Mouse (Mus musculus): ENCODE measurements at regions not wholly inside any gene's neighbourhood (a gene's known extent, or its start where the extent isn't known, plus 50 kb on each side); places are given as distances from the start of the nearest gene placed in this dataset.

GRCm38 (mm10) chr2:133235175-133235920 is 289.6 kb upstream of the Fermt1 start:
- no peak for DNase-seq

GRCm38 (mm10) chr2:133252131-133252530 is 299.8 kb upstream of the Bmp2 start:
- DNase-seq = no peak

- no peak for DNase-seq
Measured at GRCm38 (mm10) chr2:133274424-133274823, 277.5 kb upstream of the Bmp2 start.

- no peak for DNase-seq
Measured at GRCm38 (mm10) chr2:133278546-133278945, 273.4 kb upstream of the Bmp2 start.

GRCm38 (mm10) chr2:133279275-133279674 is 272.7 kb upstream of the Bmp2 start:
- no peak for DNase-seq

- no peak for DNase-seq
Measured at GRCm38 (mm10) chr2:133282692-133283091, 269.3 kb upstream of the Bmp2 start.

- DNase-seq = no peak
Measured at GRCm38 (mm10) chr2:133283709-133284108, 268.2 kb upstream of the Bmp2 start.

GRCm38 (mm10) chr2:133294136-133294535 is 257.8 kb upstream of the Bmp2 start:
- DNase-seq = no peak

GRCm38 (mm10) chr2:133305936-133306335 is 246.0 kb upstream of the Bmp2 start:
- no peak for DNase-seq

GRCm38 (mm10) chr2:133311001-133311400 is 241.0 kb upstream of the Bmp2 start:
- DNase-seq = no peak

GRCm38 (mm10) chr2:133326290-133327050 is 225.5 kb upstream of the Bmp2 start:
- DNase-seq = no peak

- no peak for DNase-seq
Measured at GRCm38 (mm10) chr2:133327653-133328052, 224.3 kb upstream of the Bmp2 start.

- DNase-seq = no peak
Measured at GRCm38 (mm10) chr2:133336177-133336901, 215.6 kb upstream of the Bmp2 start.

GRCm38 (mm10) chr2:133338150-133338549 is 213.8 kb upstream of the Bmp2 start:
- DNase-seq = no peak

GRCm38 (mm10) chr2:133341352-133341751 is 210.6 kb upstream of the Bmp2 start:
- no peak for DNase-seq

GRCm38 (mm10) chr2:133345964-133346788 is 205.8 kb upstream of the Bmp2 start:
- no peak for DNase-seq

GRCm38 (mm10) chr2:133346789-133347424 is 205.1 kb upstream of the Bmp2 start:
- no peak for DNase-seq

- DNase-seq = no peak
Measured at GRCm38 (mm10) chr2:133351306-133351705, 200.7 kb upstream of the Bmp2 start.

- no peak for DNase-seq
Measured at GRCm38 (mm10) chr2:133352800-133353199, 199.2 kb upstream of the Bmp2 start.

GRCm38 (mm10) chr2:133362693-133363443 is 189.1 kb upstream of the Bmp2 start:
- no peak for DNase-seq

GRCm38 (mm10) chr2:133371490-133372215 is 180.3 kb upstream of the Bmp2 start:
- DNase-seq = no peak

All from cerebellum, adult 9-11 months (tissue).